Mouse (Mus musculus): ENCODE data around the gene Hsd17b3. TPM values are rescaled to one million over a fixed set of nuclear protein-coding genes. Genes with fewer than 3 reads are reported as not detected.

Hsd17b3 gene
- total and polyA plus RNA-seq, 2 experiments from 2014 or later, result not detected

- TF ChIP-seq EP300 (IDR thresholded peaks at IDR 0.05; ENCODE audit: low read depth) (no peak), CTCF (IDR thresholded peaks at IDR 0.05; ENCODE audit: low read depth) (no peak)
- H3K4me1 ChIP-seq (ENCODE audit: control insufficient read depth, insufficient read depth), result no peaks in the 10 kb centered on the region
- ATAC-seq (ENCODE audit: insufficient read depth, low read depth) (no peak), DNase-seq (ENCODE audit: low spot score) (no peak)
- no peak overlapping the region for H3K9ac ChIP-seq (replicated peaks; ENCODE audit: low read depth, low read length)
- no peak overlapping the region for H3K4me2 ChIP-seq (ENCODE audit: low read depth, low read length)
- no peaks in the 10 kb centered on the region for H3K27me3 ChIP-seq (ENCODE audit: control insufficient read depth, insufficient read depth, low read length)
- no peak overlapping the region for H3K27ac ChIP-seq (ENCODE audit: low read depth)
- no peaks in the 10 kb centered on the region for H3K9me3 ChIP-seq (replicated peaks; ENCODE audit: control insufficient read depth, low read length)
- H3K4me3 ChIP-seq (ENCODE audit: low read depth, low read length), result no peak overlapping the region
- WGBS, result 75% methylated on average over 4 of the region's 4 CpGs
- no peaks in the 10 kb centered on the region for H3K36me3 ChIP-seq (replicated peaks; ENCODE audit: control insufficient read depth, insufficient read depth, low read length)
Measured at GRCm38 (mm10) chr13:64033181-64033580, 55.8 kb downstream of the Hsd17b3 start.

- DNase-seq (ENCODE audit: low spot score) (no peak), ATAC-seq (ENCODE audit: insufficient read depth, low read depth) (no peak)
- no peaks in the 10 kb centered on the region for H3K36me3 ChIP-seq (replicated peaks; ENCODE audit: control insufficient read depth, insufficient read depth, low read length)
- no peaks in the 10 kb centered on the region for H3K4me1 ChIP-seq (ENCODE audit: control insufficient read depth, insufficient read depth)
- H3K4me3 ChIP-seq (ENCODE audit: low read depth, low read length), result no peak overlapping the region
- no peak overlapping the region for H3K9ac ChIP-seq (replicated peaks; ENCODE audit: low read depth, low read length)
- no peaks in the 10 kb centered on the region for H3K27me3 ChIP-seq (ENCODE audit: control insufficient read depth, insufficient read depth, low read length)
- TF ChIP-seq CTCF (IDR thresholded peaks at IDR 0.05; ENCODE audit: low read depth) (no peak), EP300 (IDR thresholded peaks at IDR 0.05; ENCODE audit: low read depth) (no peak)
- 57% methylated on average over 4 of the region's 4 CpGs for WGBS
- no peak overlapping the region for H3K27ac ChIP-seq (ENCODE audit: low read depth)
- no peaks in the 10 kb centered on the region for H3K9me3 ChIP-seq (replicated peaks; ENCODE audit: control insufficient read depth, low read length)
- no peak overlapping the region for H3K4me2 ChIP-seq (ENCODE audit: low read depth, low read length)
Measured at GRCm38 (mm10) chr13:64031254-64031653, 57.8 kb downstream of the Hsd17b3 start.

- DNase-seq (ENCODE audit: low spot score) (no peak), ATAC-seq (ENCODE audit: insufficient read depth, low read depth) (no peak)
- Histone ChIP-seq H3K36me3 (replicated peaks; ENCODE audit: control insufficient read depth, insufficient read depth, low read length) (no peaks in the 10 kb centered on the region), H3K9ac (replicated peaks; ENCODE audit: low read depth, low read length) (no peak overlapping the region), H3K4me2 (ENCODE audit: low read depth, low read length) (no peak overlapping the region), H3K27ac (ENCODE audit: low read depth) (no peak overlapping the region), H3K9me3 (replicated peaks; ENCODE audit: control insufficient read depth, low read length) (no peaks in the 10 kb centered on the region), H3K4me3 (ENCODE audit: low read depth, low read length) (no peak overlapping the region), H3K27me3 (ENCODE audit: control insufficient read depth, insufficient read depth, low read length) (no peaks in the 10 kb centered on the region), H3K4me1 (ENCODE audit: control insufficient read depth, insufficient read depth) (no peaks in the 10 kb centered on the region)
- 63% methylated on average over 1 of the region's 1 CpGs for WGBS
- TF ChIP-seq CTCF (IDR thresholded peaks at IDR 0.05; ENCODE audit: low read depth), result no peak
- no peak for TF ChIP-seq EP300 (IDR thresholded peaks at IDR 0.05; ENCODE audit: low read depth)
Measured at GRCm38 (mm10) chr13:64030792-64031191, 58.2 kb downstream of the Hsd17b3 start.

GRCm38 (mm10) chr13:64024803-64025202, 64.2 kb downstream of the Hsd17b3 start:
- no peak overlapping the region for H3K27ac ChIP-seq (ENCODE audit: low read depth)
- no peak overlapping the region for H3K9ac ChIP-seq (replicated peaks; ENCODE audit: low read depth, low read length)
- DNase-seq (ENCODE audit: low spot score) (no peak), ATAC-seq (ENCODE audit: insufficient read depth, low read depth) (no peak)
- H3K36me3 ChIP-seq (replicated peaks; ENCODE audit: control insufficient read depth, insufficient read depth, low read length), result no peaks in the 10 kb centered on the region
- WGBS, result 51% methylated on average over 4 of the region's 4 CpGs
- no peak overlapping the region for H3K4me3 ChIP-seq (ENCODE audit: low read depth, low read length)
- H3K4me1 ChIP-seq (ENCODE audit: control insufficient read depth, insufficient read depth), result no peaks in the 10 kb centered on the region
- H3K4me2 ChIP-seq (ENCODE audit: low read depth, low read length), result no peak overlapping the region
- H3K27me3 ChIP-seq (ENCODE audit: control insufficient read depth, insufficient read depth, low read length), result no peaks in the 10 kb centered on the region
- no peaks in the 10 kb centered on the region for H3K9me3 ChIP-seq (replicated peaks; ENCODE audit: control insufficient read depth, low read length)
- TF ChIP-seq CTCF (IDR thresholded peaks at IDR 0.05; ENCODE audit: low read depth), result no peak
- TF ChIP-seq EP300 (IDR thresholded peaks at IDR 0.05; ENCODE audit: low read depth), result no peak

- no peaks in the 10 kb centered on the region for H3K9me3 ChIP-seq (replicated peaks; ENCODE audit: control insufficient read depth, low read length)
- no peaks in the 10 kb centered on the region for H3K36me3 ChIP-seq (replicated peaks; ENCODE audit: control insufficient read depth, insufficient read depth, low read length)
- H3K4me1 ChIP-seq (ENCODE audit: control insufficient read depth, insufficient read depth), result no peaks in the 10 kb centered on the region
- H3K4me2 ChIP-seq (ENCODE audit: low read depth, low read length), result no peak overlapping the region
- TF ChIP-seq EP300 (IDR thresholded peaks at IDR 0.05; ENCODE audit: low read depth), result no peak
- no peak for TF ChIP-seq CTCF (IDR thresholded peaks at IDR 0.05; ENCODE audit: low read depth)
- no peak overlapping the region for H3K27ac ChIP-seq (ENCODE audit: low read depth)
- H3K27me3 ChIP-seq (ENCODE audit: control insufficient read depth, insufficient read depth, low read length), result no peaks in the 10 kb centered on the region
- DNase-seq (ENCODE audit: low spot score) (no peak), ATAC-seq (ENCODE audit: insufficient read depth, low read depth) (no peak)
- 78% methylated on average over 15 of the region's 15 CpGs for WGBS
- no peak overlapping the region for H3K4me3 ChIP-seq (ENCODE audit: low read depth, low read length)
- H3K9ac ChIP-seq (replicated peaks; ENCODE audit: low read depth, low read length), result no peak overlapping the region
Measured at GRCm38 (mm10) chr13:64022786-64023468, 66.1 kb downstream of the Hsd17b3 start.

GRCm38 (mm10) chr13:64020902-64021311, 68.1 kb downstream of the Hsd17b3 start:
- Histone ChIP-seq H3K27me3 (ENCODE audit: control insufficient read depth, insufficient read depth, low read length) (no peaks in the 10 kb centered on the region), H3K9ac (replicated peaks; ENCODE audit: low read depth, low read length) (no peak overlapping the region), H3K36me3 (replicated peaks; ENCODE audit: control insufficient read depth, insufficient read depth, low read length) (no peaks in the 10 kb centered on the region), H3K4me2 (ENCODE audit: low read depth, low read length) (no peak overlapping the region), H3K4me1 (ENCODE audit: control insufficient read depth, insufficient read depth) (no peaks in the 10 kb centered on the region), H3K27ac (ENCODE audit: low read depth) (no peak overlapping the region), H3K9me3 (replicated peaks; ENCODE audit: control insufficient read depth, low read length) (no peaks in the 10 kb centered on the region), H3K4me3 (ENCODE audit: low read depth, low read length) (no peak overlapping the region)
- WGBS, result 26% methylated on average over 7 of the region's 7 CpGs
- ATAC-seq (ENCODE audit: insufficient read depth, low read depth) (peak; percentile 80), DNase-seq (ENCODE audit: low spot score) (no peak)
- TF ChIP-seq EP300 (IDR thresholded peaks at IDR 0.05; ENCODE audit: low read depth) (no peak), CTCF (IDR thresholded peaks at IDR 0.05; ENCODE audit: low read depth) (no peak)
